Mouse (Mus musculus) spleen, postnatal 4 days (tissue): ENCODE data around the gene Stk39.

ENCODE experiments used
- DNase-seq, 2 experiments: peaks; one replicate each; pipeline ENCODE4 v3.0.0; 2022; ENCODE audit warnings: low spot score in 2 of 2

Stk39 gene

DNA sequence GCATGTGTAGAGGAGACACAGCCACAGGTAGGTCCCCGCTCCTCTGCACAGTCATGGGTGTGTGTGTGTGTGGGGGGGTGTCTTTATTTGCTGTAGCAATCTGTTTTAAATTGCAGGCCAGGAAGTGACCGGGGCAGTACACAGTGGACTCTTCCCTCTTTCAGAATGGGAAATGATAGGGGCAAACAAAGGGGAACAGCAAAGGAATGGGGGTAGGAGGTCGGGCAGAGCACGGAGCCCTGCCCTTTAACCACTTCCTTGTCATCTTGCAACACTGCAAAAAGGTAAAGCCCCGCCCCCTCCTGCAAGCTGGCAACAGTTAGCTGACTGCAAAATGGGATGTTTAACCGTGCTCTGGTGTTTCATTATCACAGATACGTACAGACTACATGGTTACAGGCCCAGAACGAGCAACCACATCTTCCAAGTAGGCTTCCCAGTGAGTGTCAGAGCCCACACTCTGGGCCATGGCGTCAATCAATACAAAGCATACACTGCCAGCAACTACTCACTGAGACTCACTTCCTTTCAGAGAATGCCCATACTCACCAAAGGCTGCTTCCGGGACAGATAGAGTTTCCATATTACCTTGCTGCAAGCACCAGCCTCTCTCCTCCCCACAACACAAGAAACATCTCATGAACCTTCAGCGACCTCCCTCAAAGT, 89.5 kb downstream of the Stk39 start:
- DNase-seq: peak; percentile 47 to 70

DNA sequence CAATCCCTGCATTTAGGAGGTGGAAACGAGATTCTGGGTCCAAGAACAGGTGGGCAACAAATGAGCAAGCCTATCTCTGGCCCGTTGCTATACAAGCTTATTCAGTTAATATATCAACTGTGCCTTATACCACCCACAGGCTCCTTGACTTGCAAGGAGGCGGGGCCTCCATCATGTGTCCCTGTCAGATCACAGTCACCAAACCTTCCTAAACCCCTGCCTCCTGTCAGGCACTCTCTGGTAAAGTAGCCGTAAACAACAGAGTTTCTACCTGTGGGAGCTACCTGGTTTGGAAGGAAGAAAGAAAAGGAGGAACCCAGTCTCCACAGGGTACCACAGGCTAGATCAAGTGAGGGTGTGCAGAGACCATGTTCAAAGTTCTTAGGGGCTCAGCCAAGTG, 90.2 kb downstream of the Stk39 start:
- DNase-seq: no peak

DNA sequence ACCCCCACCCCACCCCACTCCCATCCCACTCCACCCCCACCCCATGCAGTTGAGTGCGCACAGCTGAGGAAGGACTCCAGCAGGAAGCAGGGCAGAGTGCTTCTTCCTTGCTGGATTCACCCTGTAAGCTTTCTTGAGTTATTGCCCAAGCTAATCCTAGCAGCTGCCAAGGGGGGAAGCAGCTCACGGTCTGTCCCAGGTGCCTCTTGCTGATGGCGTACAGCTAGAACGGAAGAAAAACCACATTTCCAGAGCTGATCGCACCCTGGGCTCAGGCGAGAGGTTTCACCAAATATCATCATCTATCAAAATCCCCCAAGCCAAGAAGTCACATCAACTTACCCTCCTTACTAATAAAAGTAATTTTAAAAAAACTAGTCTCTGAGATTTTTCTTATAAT, 90.9 kb downstream of the Stk39 start:
- no peak for DNase-seq

DNA sequence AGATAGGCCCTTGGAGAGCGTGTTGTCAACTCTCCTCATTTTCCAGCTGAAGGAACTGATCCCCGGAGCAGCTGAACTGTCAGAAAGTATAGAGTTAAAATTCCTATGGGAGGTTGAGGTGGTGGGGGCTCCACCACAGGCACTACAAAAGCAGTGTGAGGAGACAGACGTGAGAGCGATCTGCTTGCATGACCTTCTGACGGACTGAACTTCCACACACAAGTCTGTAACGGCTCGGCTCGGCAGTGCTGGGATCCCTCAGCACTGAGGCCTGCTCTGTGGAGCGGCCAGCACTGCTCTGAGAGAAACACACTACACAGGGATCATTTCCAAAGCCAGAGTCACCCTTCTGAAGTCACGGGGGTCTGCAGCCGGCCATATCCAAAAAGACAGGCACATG, 92.4 kb downstream of the Stk39 start:
- no peak for DNase-seq

DNA sequence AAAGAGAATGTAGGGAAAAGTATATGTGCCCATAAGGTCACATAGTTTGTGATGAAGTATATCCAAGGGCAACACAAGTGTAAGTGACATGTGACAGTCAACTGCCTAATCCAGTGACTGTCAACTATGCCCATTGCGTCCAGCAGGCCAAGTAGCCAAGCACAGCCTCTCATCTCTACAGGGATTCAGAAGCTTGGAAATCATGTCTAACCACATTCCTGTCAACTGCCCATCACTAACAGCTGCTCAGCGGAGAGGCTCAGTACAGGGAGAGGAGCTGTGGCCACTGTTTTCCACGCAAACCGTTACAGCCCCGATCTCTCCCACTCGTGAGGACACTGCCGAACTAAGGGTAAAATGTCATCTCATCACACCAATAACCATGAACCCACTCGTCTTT, 93.7 kb downstream of the Stk39 start:
- DNase-seq: no peak

DNA sequence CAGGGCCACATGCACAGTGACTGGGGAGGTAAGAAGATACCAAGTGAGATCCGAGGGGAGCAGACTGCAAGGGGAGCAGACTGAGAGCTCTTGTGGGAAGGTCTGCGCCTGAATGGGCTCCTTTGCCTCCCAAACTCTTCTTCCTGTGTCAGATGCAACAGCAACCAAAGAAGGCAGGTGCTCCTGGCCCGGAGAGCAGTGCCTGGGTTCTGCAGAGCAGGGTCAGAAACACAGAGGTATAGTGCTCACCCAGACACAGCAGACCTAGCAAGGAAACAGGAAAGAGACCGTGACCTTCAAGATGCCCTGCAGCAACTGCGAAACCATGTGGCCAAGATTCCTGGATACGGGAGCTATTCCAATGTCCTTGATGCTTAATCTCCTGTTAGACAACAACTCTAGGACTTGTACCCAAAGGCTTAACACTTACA, 94.8 kb downstream of the Stk39 start:
- DNase-seq: no peak

DNA sequence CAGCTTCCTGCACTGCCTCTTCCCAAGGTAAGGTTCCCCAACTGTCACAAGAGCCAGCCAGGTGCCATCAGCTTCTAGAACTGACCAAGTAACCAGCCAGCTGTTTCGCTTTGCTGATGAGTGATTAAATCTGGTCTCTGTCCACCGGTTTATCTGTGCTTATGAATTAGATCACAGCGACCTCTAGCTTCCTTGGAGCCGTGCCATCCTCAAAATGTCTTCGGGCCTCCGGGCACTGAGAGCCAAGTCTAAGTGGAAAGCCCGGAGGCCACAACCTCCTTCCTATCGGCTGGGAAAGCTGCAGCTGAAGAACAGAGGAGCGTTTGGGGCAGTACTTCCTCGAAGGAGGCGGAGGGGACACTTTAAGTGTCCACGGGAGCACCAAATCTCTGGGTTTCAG, 95.4 kb downstream of the Stk39 start:
- no peak for DNase-seq

GRCm38 (mm10) chr2:68374202-68374601, 97.9 kb downstream of the Stk39 start:
- DNase-seq: no peak

GRCm38 (mm10) chr2:68371912-68372311, 100.2 kb downstream of the Stk39 start:
- DNase-seq: no peak

GRCm38 (mm10) chr2:68370326-68370725, 101.7 kb downstream of the Stk39 start:
- no peak for DNase-seq

DNA sequence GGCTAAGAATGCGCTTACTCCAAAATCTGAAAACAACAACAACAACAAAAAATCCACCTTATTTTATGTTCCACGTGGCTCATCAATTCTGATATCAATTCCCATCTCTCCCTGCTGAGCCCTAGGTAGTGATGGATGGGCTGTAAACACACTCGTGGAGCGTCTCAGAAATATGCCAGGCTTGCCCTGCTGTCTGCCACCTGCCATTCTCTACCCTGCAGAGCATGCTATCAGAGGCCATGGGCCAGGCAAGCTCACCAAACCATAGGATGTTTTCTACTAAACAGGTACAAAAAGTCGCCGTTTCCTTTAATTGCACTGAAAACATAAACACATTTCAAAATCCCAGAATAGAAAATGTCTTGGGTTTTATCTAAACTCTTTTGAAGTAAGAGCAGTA, 103.0 kb downstream of the Stk39 start:
- no peak for DNase-seq

- no peak for DNase-seq
Measured at GRCm38 (mm10) chr2:68367944-68368343, 104.1 kb downstream of the Stk39 start.

GRCm38 (mm10) chr2:68366897-68367193, 105.2 kb downstream of the Stk39 start:
- no peak for DNase-seq

GRCm38 (mm10) chr2:68366091-68366896, 105.8 kb downstream of the Stk39 start:
- no peak for DNase-seq

GRCm38 (mm10) chr2:68365504-68365903, 106.6 kb downstream of the Stk39 start:
- DNase-seq: no peak

DNA sequence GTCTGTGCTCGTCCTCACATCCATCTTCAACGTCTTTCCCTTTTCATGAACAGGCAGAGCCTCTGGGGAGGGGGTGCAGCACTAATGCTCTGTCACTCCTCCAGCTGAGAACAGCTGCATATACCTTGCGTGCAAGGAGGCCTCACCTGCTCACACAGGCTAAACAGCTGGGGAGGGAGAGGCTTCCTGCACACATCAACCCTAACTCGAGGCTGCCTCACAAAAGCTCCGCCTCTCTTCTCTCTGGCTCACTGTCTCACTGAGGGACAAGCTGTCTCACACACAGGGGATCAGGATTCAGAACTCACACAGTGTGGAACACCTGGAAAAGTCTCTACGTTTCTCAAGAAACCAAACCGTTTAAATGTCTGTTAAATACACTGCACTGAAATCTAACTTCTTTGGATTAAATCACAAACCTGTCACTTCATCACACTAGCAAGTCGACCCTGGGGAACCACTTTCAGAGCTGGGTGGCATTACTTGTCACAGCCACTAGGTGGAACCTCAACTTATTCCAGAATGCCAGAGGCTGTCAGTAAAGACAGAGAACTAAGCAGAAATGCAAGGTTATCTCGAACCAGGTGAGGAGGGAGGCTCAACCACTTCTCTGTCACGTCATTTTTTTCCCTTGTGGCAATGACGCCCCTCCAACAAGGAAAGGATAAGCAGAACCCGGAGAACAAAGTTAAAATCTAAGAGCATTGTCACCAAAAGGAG, 107.7 kb downstream of the Stk39 start:
- DNase-seq: no peak

- no peak for DNase-seq
Measured at GRCm38 (mm10) chr2:68363159-68363558, 108.9 kb downstream of the Stk39 start.

GRCm38 (mm10) chr2:68361701-68362100, 110.4 kb downstream of the Stk39 start:
- no peak for DNase-seq

DNA sequence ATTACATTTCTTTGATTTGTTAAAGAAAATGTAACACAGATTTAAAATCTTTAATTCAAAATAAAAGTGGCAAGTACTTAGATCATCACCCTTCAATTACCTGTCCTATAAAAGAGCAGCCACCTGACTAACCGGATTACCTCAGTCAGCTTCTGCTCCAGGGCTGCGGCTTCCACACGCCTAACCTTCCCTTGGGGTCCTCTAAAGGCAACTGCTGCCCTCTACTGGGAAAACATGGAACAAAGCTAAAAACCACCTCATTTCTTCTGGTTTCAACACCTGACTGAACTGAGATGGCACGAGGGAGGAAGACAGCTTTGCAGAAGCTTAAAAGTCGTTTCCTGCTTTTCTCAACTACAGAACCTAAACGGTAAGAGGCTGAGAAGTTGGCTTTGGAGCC, 121.4 kb downstream of the Stk39 start:
- DNase-seq: peak in 1 of 2 experiments; percentile 19

GRCm38 (mm10) chr2:68349593-68350383, 122.3 kb downstream of the Stk39 start:
- DNase-seq: peak; percentile 43 to 84

GRCm38 (mm10) chr2:68348966-68349365, 123.1 kb downstream of the Stk39 start:
- no peak for DNase-seq

- DNase-seq: no peak
Measured at GRCm38 (mm10) chr2:68346606-68347237, 125.3 kb downstream of the Stk39 start.
